Mouse (Mus musculus): ENCODE data around the gene G6pd2.

G6pd2 gene
- long read RNA-seq, experiment 1: 0 reads
- long read RNA-seq, experiment 2: 0 reads

- intact Hi-C loops (cut with DNase I): no loop called here
These were observed at the start of gene G6pd2 for GRCm38 (mm10) chr5:61808516-61808915. Gene G6pd2, plus strand, starts transcription at chr5:61808816.

- intact Hi-C loops (cut with DNase I): no loop called here
These were observed 44.4 kb upstream of the G6pd2 start for GRCm38 (mm10) chr5:61764214-61764613.

- intact Hi-C loops (cut with DNase I): no loop called here
These were observed 24.4 kb downstream of the G6pd2 start for GRCm38 (mm10) chr5:61832935-61833551.

- intact Hi-C loops (cut with DNase I): no loop called here
These were observed 35.3 kb downstream of the G6pd2 start for GRCm38 (mm10) chr5:61843891-61844290.

All from adrenal gland (tissue).